Mouse (Mus musculus) limb, embryonic 15.5 days (tissue): ENCODE results near the gene Glb1l2. TPM values are rescaled to one million over a fixed set of nuclear protein-coding genes. Genes with fewer than 3 reads are reported as not detected.

Experiments
- ATAC-seq: fragments of 200-750 bp; cut with Nextera tagmentation; 2 replicates; pipeline ENCODE4 v1.8.0; 2017; ENCODE audit warnings: low read depth, moderate TSS enrichment; ENCODE audit not compliant: insufficient number of reproducible peaks, low FRiP score, low TSS enrichment
- H3K27ac ChIP-seq: fragments of 300-500 bp; sonication (generic); 2 replicates; pipeline ENCODE4 v1.5.1; 2015; ENCODE audit warnings: moderate library complexity, mild to moderate bottlenecking, inconsistent platforms
- H3K27me3 ChIP-seq: fragments of 300-500 bp; sonication (generic); 2 replicates; pipeline ENCODE4 v1.6.1; 2015; ENCODE audit warnings: inconsistent platforms
- H3K36me3 ChIP-seq: fragments of 300-500 bp; sonication (generic); 2 replicates; pipeline ENCODE4 v1.6.1; 2015; ENCODE audit warnings: inconsistent platforms
- H3K4me1 ChIP-seq: fragments of 300-500 bp; sonication (generic); 2 replicates; pipeline ENCODE4 v1.6.1; 2015; ENCODE audit warnings: inconsistent platforms
- H3K4me2 ChIP-seq: fragments of 300-500 bp; sonication (generic); 2 replicates; pipeline ENCODE4 v1.6.1; 2015; ENCODE audit warnings: mild to moderate bottlenecking, inconsistent platforms
- H3K4me3 ChIP-seq: fragments of 300-500 bp; sonication (generic); 2 replicates; pipeline ENCODE4 v1.5.1; 2015; ENCODE audit warnings: mild to moderate bottlenecking, inconsistent platforms
- H3K9ac ChIP-seq: fragments of 300-500 bp; sonication (generic); 2 replicates; pipeline ENCODE4 v1.6.1; 2015; ENCODE audit warnings: inconsistent platforms
- H3K9me3 ChIP-seq: fragments of 300-500 bp; sonication (generic); 2 replicates; pipeline ENCODE4 v1.6.1; 2016; ENCODE audit warnings: inconsistent platforms
- WGBS: fragments of 180-500 bp; shearing (Covaris S2); methylation state at CpG from one replicate; pipeline ENCODE4 v1.1.7; 2015; 5-methylcytosine and 5-hydroxymethylcytosine counted together
- polyA plus RNA-seq: library from polyadenylated mRNA; unstranded; fragments of >200 nt; fragmentation: Nextera tagmentation; extraction: Ambion mirVana; gene quantifications from 2 replicates; pipeline ENCODE4 v1.2.1, GENCODE M21; 2015

The Glb1l2 gene
- polyA plus RNA-seq, 1 experiment from 2014 or later: 5.9 TPM

DNA sequence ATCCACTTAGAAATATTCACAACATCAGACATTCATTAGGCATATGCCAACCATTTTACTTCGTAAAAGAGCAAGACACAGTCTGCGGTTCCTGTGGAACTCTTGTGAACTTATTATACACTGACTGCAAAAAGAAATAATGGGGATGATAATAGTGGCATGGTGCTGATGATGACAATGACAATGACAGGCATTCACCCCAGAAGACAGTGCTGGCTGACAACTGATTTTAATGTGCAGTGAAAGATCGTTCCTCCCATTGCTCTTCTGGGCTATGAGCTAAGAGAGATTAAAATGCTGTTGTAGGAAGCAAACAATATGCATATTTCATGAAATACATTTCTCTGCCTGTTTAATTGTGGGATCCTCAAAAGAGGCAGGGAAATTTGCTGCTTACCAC is 80.6 kb downstream of the Glb1l2 start:
- Histone ChIP-seq H3K4me3 (no peak overlapping the region), H3K4me2 (no peak overlapping the region), H3K27ac (no peak overlapping the region), H3K9ac (no peak overlapping the region), H3K36me3 (no peaks in the 10 kb centered on the region), H3K4me1 (no peaks in the 10 kb centered on the region), H3K9me3 (no peaks in the 10 kb centered on the region), H3K27me3 (peaks cover 2% of the 10 kb centered on the region; the same call in 1 of the 2 replicates)
- no peak for ATAC-seq
- WGBS: 83% methylated on average over 3 of the region's 3 CpGs

- WGBS: 68% methylated on average over 7 of the region's 7 CpGs
- H3K4me2 ChIP-seq: no peak overlapping the region
- no peak overlapping the region for H3K27ac ChIP-seq
- ATAC-seq: no peak
- no peaks in the 10 kb centered on the region for H3K9me3 ChIP-seq
- no peak overlapping the region for H3K4me3 ChIP-seq
- no peaks in the 10 kb centered on the region for H3K4me1 ChIP-seq
- no peak overlapping the region for H3K9ac ChIP-seq
- H3K27me3 ChIP-seq: no peaks in the 10 kb centered on the region
- no peaks in the 10 kb centered on the region for H3K36me3 ChIP-seq
Observed at GRCm38 (mm10) chr9:26721771-26722170, 84.5 kb downstream of the Glb1l2 start.

DNA sequence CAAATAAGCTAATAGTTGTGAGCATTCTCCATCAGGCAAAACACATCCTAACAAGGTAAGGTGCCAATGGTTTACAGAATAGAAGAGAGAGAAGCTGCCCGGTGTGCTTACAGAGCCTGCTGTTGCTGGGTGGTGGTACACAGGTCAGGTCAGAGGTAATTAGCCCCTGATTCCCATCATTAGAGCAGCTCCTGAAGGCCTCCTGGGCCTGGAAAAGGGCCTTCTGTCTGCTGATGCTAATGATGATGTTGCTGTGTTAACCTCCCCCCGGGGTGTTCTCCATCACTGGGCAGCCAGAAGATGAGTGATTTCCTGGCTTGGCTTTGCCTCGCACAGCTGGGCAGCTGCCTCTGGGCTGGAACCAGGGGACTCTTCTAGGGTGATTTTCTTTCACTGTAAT is 87.9 kb downstream of the Glb1l2 start:
- WGBS: 30% methylated on average over 3 of the region's 3 CpGs
- ATAC-seq: no peak
- no peak overlapping the region for H3K4me2 ChIP-seq

More for the DNA sequence above, 87.9 kb downstream of the Glb1l2 start:
- Histone ChIP-seq H3K36me3 (no peaks in the 10 kb centered on the region), H3K9ac (no peak overlapping the region), H3K9me3 (no peaks in the 10 kb centered on the region), H3K27me3 (no peaks in the 10 kb centered on the region), H3K27ac (no peak overlapping the region), H3K4me3 (no peak overlapping the region), H3K4me1 (no peaks in the 10 kb centered on the region)

Other genes with a start within 250 kb of the Glb1l2 start
- gene B3gat1, start 72.7 kb downstream of the Glb1l2 start, polyA plus RNA-seq: 0.21 and 0.23 TPM in 2 replicates
- gene Glb1l3, start 54.4 kb upstream of the Glb1l2 start, polyA plus RNA-seq: not detected in 2 replicates
- 0.08 TPM in 1 of 2 replicates, not detected in the other for gene Gm1110, start 116.6 kb upstream of the Glb1l2 start, polyA plus RNA-seq
- 49.4 and 50.4 TPM in 2 replicates for gene Acad8, start 193.1 kb upstream of the Glb1l2 start, polyA plus RNA-seq
- 97.4 and 107 TPM in 2 replicates for gene Thyn1, start 193.2 kb upstream of the Glb1l2 start, polyA plus RNA-seq
- gene Vps26b, start 223.6 kb upstream of the Glb1l2 start, polyA plus RNA-seq: 36.4 and 36.5 TPM in 2 replicates
- 21.3 and 21.6 TPM in 2 replicates for gene Ncapd3, start 223.7 kb upstream of the Glb1l2 start, polyA plus RNA-seq